Mouse (Mus musculus) brain, adult 2 months (tissue): ENCODE results near the gene Plscr5.

Source experiments
- DNase-seq: peaks from one replicate; pipeline ENCODE4 v3.0.0; 2011; ENCODE audit warnings: low read depth, low spot score

Gene Plscr5

DNA sequence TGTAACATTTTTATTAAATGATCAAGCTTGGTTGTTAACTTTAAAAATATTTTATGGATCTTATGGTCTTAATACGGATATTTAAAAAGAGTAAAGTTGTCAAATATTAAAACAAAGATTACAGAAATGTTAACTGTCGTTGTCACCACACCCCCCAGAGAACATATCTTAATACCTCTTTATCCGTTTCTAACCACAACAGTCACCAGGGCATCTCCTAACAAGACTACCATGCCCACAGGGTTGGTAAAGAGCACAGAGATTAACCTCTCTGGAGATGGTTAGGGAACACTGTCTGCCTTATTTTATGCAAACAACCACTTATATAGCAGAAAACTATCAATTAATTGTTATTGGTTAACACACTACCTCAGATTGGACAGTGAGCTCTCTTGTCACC is 34.1 kb downstream of the Plscr5 start:
- no peak for DNase-seq

DNA sequence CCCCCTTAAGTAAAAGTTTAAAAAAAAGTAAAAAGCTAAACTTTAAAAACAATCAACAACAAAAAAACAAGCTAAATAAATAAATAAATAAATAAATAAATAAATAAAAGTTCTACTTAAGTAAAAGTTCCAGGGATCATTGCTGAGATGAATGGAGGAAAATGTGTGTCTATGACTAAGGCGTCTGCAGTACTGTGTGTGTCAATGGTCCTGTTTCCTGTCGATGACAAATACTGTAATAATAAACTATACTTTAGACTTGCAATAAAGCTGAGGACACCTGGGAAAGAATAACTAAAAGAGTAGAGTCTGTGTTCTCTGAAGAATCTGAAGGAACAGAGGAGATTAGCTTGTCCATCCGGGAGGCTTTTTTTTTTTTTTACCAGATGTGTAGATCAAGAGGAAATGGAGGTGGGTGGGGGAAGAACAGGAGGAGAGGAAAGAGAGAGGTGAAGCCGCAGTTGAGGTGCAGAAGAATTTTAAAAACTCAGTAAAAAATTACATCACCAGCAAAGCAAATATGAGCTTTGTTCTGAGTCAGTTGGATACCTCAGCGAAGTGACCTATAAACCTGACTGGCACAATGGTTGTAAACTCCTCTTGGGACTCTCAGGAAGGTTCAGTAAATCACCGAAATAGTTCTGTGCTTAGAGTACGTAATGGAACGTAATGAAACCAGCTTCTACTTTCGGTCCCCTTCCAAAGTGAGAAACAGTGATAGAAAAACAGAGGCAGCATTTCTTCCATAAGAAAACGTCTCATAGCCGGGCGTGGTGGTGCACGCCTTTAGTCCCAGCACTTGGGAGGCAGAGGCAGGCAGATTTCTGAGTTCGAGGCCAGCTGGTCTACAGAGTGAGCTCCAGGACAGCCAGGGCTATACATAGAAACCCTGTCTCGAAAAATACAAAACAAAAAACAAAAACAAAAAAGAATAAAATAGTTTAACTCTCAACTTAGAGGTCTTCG is 36.4 kb downstream of the Plscr5 start:
- no peak for DNase-seq

DNA sequence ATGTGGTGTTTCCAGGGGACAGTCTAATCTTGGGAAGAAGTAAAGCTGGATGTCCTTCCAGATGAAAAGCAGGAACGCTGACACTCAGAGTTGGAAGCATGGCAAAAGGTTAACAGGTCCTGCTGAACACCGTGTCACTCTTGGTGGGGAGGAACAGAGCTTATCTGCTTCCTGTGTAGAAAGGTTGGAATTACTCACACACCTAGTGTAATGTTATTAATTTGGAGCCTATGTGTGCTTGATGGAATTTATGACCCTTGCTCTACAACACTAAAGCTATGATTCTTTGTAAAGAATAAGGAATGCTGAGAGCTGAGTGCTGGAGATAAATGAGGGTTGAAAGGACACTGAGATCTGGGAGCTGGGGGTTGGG is 37.1 kb downstream of the Plscr5 start:
- no peak for DNase-seq

DNA sequence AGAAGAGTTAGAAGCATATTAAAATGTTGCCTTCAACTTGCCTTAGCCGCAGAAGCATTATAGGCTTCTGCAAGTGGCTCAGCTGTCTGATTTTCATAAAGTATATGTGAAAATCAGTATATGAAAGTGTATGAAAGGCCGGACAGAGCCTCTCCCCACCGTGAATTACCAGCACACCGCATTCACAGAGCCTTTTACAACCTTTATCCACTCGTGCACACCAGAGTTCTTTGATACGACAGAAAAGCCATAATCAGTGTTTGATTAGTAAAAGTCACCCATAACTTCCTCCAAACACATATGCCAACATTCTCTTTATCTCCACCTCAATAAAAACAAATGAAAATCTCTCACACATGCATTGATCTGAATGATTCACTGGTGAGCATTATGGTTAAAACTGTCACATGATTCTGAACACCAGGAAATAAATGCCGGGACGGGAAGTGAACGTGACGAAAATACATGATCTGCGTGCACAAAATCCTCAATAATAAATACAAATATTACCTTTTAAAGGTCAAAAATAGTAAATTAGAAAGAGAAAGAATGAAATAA is 42.2 kb downstream of the Plscr5 start:
- DNase-seq, result no peak

DNA sequence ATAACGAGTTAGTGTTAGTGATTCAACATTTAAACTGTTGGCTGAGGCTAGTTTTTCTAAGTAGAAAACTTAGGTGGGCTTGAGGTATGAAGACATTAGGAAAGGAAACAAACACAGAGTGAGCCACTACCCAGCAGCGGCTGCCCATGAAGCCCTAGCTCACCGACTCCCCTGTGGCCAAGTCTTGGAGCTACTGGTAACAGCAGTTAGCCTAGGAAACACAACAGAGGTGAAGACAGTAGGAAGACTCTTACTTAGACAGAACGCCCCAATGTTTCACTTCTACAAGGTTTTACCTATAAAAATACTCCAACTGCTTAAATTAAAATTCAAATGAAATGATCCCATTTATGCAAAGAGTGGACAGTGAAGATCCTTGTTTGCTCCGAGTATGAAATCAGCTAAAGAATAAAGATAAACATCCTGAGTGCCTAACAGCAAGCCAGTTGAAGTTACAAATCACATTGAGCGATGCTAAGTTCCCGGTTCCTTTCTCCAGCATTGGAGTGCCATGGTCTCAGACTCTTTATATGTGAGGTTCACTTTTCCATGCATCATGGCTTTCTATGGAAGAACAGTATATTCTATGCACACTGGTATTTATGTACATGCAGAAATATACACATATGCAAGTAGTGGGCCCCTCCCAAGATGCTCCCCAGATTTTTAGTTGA is 56.2 kb downstream of the Plscr5 start:
- no peak for DNase-seq

DNA sequence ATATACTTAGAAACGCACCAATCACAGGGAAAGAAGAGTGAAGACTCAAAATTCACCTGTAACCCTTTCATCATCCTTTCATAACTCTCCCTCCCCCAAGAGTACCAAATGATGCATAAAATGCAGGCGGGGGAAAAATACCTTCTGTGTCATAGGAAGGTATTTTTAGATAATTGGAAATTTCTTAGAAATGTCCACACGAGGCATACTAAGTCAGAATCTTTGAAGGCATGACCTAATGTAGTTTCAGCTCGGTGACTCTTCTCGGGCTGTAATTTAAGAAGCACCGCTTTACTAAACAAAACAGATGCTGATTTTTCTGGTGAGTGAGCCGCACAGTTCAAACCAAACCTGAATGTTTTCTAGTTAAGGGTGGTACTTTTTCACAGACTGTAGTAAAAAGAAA is 56.7 kb downstream of the Plscr5 start, which contains the start of gene Plscr1:
TSS of gene Plscr1 (plus strand) at position 304 of the 406 bp plus-strand sequence.
- no peak for DNase-seq

DNA sequence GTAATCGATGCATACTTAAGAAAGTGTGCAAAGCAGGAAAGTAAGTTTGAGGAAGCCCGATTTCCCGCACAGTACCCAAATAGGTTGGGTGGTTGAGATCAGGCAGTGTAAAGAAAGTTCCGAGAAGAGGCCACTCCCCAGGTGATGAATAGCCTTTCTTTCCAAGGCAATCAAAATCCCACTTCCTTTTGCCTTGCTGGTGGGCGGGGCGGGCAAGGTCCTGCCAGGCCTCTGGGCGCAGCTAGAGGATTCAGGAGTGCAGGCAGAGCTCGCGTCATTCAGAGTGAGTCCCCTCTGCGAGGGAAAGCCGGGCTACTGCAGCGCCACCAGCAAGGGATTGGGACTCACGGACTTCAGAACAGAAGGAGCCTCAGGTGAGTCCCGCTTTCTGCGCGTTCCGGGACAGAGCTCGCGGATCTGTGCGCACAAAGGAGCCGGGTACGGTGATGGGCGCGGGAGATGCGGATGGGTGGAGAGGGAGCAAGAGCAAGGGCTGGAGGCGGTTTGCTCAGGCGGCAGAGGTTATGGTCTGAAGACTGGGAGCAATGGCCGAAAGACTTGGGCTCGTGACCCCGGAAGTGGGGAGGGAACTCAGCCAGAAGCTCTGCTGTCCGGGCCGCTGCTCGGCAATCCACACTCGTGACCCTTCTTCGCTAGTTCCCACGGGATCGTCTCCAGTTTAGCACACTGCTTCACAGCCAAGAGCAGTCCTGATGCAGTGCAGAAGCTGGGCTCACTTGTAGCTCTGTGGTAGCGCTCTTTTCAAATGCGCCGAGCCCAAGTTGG is 57.4 kb downstream of the Plscr5 start:
- peak; percentile 60 for DNase-seq

DNA sequence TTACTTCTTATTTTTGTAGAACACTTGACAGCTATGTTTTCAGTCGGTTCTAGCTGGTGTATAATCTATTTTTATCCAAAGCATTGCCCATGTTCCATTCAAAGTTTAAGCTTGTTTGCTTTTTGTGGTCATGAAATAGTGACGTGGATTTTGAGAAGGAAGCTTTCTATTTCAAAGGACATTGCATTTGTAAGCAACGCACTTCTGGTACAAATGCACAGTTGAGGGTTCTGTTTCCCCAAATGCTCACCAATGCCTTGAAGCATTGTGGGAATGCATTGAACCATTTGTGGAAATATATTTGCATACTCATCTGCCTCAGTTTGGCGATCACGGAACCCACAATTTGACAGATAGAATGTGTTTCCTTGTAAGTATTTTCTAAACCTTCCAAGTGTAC is 60.0 kb downstream of the Plscr5 start:
- DNase-seq, result no peak

DNA sequence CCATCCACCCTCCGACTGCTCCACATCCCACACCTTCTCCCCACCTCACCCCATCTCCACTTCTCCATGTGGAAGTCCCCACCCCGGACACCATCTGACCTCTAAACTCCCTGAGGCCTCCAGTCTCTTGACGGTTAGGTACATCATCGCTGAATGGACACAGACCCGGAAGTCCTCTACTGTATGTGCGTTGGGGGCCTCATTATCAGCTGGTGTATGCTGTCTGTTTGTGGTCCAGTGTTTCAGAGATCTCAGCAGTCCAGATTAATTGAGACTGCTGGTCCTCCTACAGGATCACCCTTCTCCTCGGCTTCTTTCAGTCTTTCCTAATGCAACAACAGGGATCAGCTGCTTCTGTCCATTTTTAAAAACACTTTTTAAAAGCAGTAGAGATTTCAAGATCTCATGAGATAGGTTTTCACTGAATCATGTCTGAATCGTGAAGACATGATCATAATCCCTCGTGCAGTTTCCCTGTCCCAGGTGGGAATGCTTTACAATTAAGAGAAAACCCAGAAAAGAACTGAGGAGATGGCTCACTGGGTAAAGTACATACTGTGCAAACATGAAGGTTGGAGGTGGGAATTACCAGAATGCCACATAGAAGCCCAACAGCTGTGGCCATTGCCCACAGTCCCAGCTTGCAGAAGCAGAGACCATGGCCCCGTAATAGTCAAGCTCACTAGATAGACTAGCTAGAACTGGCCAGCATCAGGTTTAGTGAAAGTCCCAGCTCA is 61.0 kb downstream of the Plscr5 start:
- DNase-seq, result no peak
